Mouse (Mus musculus): ENCODE measurements around the gene Smim12. TPM values are rescaled to one million over a fixed set of nuclear protein-coding genes. Genes with fewer than 3 reads are reported as not detected.

Gene Smim12
- total and polyA plus RNA-seq, 2 experiments from 2014 or later, result 58.6 to 69.0 TPM

- Histone ChIP-seq H3K4me2 (ENCODE audit: low read depth, low read length) (no peak overlapping the region), H3K9ac (replicated peaks; ENCODE audit: low read depth, low read length) (no peak overlapping the region), H3K27me3 (ENCODE audit: control insufficient read depth, insufficient read depth, low read length) (peaks cover 51% of the 10 kb centered on the region), H3K4me1 (ENCODE audit: control insufficient read depth, insufficient read depth) (no peaks in the 10 kb centered on the region), H3K9me3 (replicated peaks; ENCODE audit: control insufficient read depth, low read length) (no peaks in the 10 kb centered on the region), H3K36me3 (replicated peaks; ENCODE audit: control insufficient read depth, insufficient read depth, low read length) (no peaks in the 10 kb centered on the region), H3K27ac (ENCODE audit: low read depth) (no peak overlapping the region), H3K4me3 (ENCODE audit: low read depth, low read length) (no peak overlapping the region)
- WGBS, result 56% methylated on average over 4 of the region's 4 CpGs
- ATAC-seq (ENCODE audit: insufficient read depth, low read depth) (no peak), DNase-seq (ENCODE audit: low spot score) (no peak)
- TF ChIP-seq EP300 (IDR thresholded peaks at IDR 0.05; ENCODE audit: low read depth) (no peak), CTCF (IDR thresholded peaks at IDR 0.05; ENCODE audit: low read depth) (no peak)
These were observed 17.5 kb upstream of the Smim12 start for GRCm38 (mm10) chr4:127226067-127226466.

DNA sequence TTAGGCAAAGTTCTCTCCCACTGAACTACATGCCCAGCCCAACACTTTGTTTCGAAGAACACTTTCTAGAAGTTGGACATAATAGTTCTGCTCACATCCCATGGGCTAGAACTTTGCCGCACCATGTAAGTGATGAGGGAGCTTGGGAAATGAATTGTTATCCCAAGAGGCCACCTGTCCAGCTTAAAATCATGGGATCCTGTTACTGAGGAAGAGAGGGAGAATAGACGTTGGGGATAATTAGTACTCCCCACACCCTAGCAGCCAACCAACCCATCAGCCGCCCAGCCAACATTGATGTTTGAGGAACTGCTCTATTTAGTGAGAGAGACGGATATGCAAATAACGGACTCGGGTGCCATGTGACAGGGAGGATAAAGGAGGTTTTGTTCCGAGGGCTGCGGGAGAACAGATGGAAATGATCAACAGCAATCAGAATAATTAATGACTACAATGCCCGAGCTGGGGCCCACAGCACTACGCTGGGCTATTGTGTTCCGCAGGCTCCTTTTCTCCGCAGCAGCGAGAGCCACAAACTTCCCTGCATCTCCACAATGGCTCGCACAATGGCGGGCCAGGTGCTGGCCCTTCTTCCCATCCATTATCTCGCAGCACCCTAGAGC is 16.4 kb upstream of the Smim12 start:
- H3K27ac ChIP-seq (ENCODE audit: low read depth), result no peak overlapping the region
- no peak overlapping the region for H3K4me3 ChIP-seq (ENCODE audit: low read depth, low read length)
- no peak for DNase-seq (ENCODE audit: low spot score)
- no peak for ATAC-seq (ENCODE audit: insufficient read depth, low read depth)
- H3K4me1 ChIP-seq (ENCODE audit: control insufficient read depth, insufficient read depth), result no peaks in the 10 kb centered on the region
- TF ChIP-seq EP300 (IDR thresholded peaks at IDR 0.05; ENCODE audit: low read depth) (no peak), CTCF (IDR thresholded peaks at IDR 0.05; ENCODE audit: low read depth) (no peak)
- WGBS, result 34% methylated on average over 17 of the region's 17 CpGs
- H3K27me3 ChIP-seq (ENCODE audit: control insufficient read depth, insufficient read depth, low read length), result peaks cover 51% of the 10 kb centered on the region
- no peak overlapping the region for H3K4me2 ChIP-seq (ENCODE audit: low read depth, low read length)
- H3K9me3 ChIP-seq (replicated peaks; ENCODE audit: control insufficient read depth, low read length), result no peaks in the 10 kb centered on the region
- H3K36me3 ChIP-seq (replicated peaks; ENCODE audit: control insufficient read depth, insufficient read depth, low read length), result no peaks in the 10 kb centered on the region
- no peak overlapping the region for H3K9ac ChIP-seq (replicated peaks; ENCODE audit: low read depth, low read length)

DNA sequence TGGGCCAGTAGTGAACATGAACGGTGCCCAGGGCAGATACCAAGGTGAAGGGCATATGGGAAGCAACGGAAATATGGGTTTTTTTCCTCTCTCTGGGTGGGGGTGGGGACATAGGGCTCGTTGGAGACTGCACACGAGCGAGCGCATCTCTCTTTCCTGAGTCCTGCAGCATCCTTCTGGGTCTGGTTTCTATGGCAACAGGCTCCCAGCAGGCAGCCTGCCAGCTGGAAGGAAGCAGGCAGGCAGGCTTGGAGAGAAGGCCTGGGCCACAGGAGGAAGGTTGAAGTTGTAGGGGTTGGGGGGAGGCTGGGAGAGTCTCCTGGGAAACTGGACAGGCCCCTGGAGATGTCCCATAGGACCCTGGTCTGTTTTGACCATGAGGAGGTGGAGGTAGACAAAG is 11.6 kb upstream of the Smim12 start:
- Histone ChIP-seq H3K27ac (ENCODE audit: low read depth) (no peak overlapping the region), H3K9ac (replicated peaks; ENCODE audit: low read depth, low read length) (no peak overlapping the region), H3K36me3 (replicated peaks; ENCODE audit: control insufficient read depth, insufficient read depth, low read length) (no peaks in the 10 kb centered on the region), H3K4me2 (ENCODE audit: low read depth, low read length) (no peak overlapping the region), H3K4me1 (ENCODE audit: control insufficient read depth, insufficient read depth) (no peaks in the 10 kb centered on the region), H3K9me3 (replicated peaks; ENCODE audit: control insufficient read depth, low read length) (no peaks in the 10 kb centered on the region), H3K27me3 (ENCODE audit: control insufficient read depth, insufficient read depth, low read length) (peaks cover 26% of the 10 kb centered on the region), H3K4me3 (ENCODE audit: low read depth, low read length) (no peak overlapping the region)
- WGBS, result 50% methylated on average over 6 of the region's 6 CpGs
- no peak for ATAC-seq (ENCODE audit: insufficient read depth, low read depth)
- DNase-seq (ENCODE audit: low spot score), result no peak
- TF ChIP-seq EP300 (IDR thresholded peaks at IDR 0.05; ENCODE audit: low read depth), result no peak
- no peak for TF ChIP-seq CTCF (IDR thresholded peaks at IDR 0.05; ENCODE audit: low read depth)

DNA sequence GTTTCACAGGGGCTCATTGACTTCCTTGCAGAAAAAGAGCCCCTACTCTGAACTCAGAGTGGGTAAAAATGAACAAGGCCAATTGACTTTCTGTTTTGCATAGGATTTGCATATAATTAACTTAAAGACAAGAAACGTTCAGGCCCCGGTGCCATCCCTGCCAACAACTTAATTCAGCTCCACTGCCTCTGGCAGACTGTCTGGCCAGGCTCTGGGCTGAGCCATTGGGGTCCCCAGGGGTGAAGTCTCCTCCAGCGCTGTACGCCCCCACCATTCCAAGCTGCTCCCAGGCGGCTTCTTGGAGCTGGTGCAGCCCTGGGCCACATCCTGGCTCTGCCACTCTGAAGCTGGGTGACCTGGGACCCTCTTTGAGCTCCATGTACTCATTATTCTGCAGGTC is 11.0 kb upstream of the Smim12 start:
- TF ChIP-seq EP300 (IDR thresholded peaks at IDR 0.05; ENCODE audit: low read depth) (no peak), CTCF (IDR thresholded peaks at IDR 0.05; ENCODE audit: low read depth) (no peak)
- Histone ChIP-seq H3K9me3 (replicated peaks; ENCODE audit: control insufficient read depth, low read length) (no peaks in the 10 kb centered on the region), H3K27ac (ENCODE audit: low read depth) (no peak overlapping the region), H3K4me2 (ENCODE audit: low read depth, low read length) (no peak overlapping the region), H3K36me3 (replicated peaks; ENCODE audit: control insufficient read depth, insufficient read depth, low read length) (no peaks in the 10 kb centered on the region), H3K4me3 (ENCODE audit: low read depth, low read length) (no peak overlapping the region), H3K4me1 (ENCODE audit: control insufficient read depth, insufficient read depth) (no peaks in the 10 kb centered on the region), H3K9ac (replicated peaks; ENCODE audit: low read depth, low read length) (no peak overlapping the region), H3K27me3 (ENCODE audit: control insufficient read depth, insufficient read depth, low read length) (peaks cover 27% of the 10 kb centered on the region)
- WGBS, result 71% methylated on average over 5 of the region's 5 CpGs
- ATAC-seq (ENCODE audit: insufficient read depth, low read depth) (no peak), DNase-seq (ENCODE audit: low spot score) (no peak)

GRCm38 (mm10) chr4:127233416-127234125 is 10.0 kb upstream of the Smim12 start:
- ATAC-seq (ENCODE audit: insufficient read depth, low read depth), result no peak
- WGBS, result 80% methylated on average over 38 of the region's 40 CpGs

More at GRCm38 (mm10) chr4:127233416-127234125, 10.0 kb upstream of the Smim12 start:
- no peak for TF ChIP-seq CTCF (IDR thresholded peaks at IDR 0.05; ENCODE audit: low read depth)
- TF ChIP-seq EP300 (IDR thresholded peaks at IDR 0.05; ENCODE audit: low read depth), result no peak
- Histone ChIP-seq H3K4me2 (ENCODE audit: low read depth, low read length) (no peak overlapping the region), H3K27ac (ENCODE audit: low read depth) (no peak overlapping the region), H3K36me3 (replicated peaks; ENCODE audit: control insufficient read depth, insufficient read depth, low read length) (no peaks in the 10 kb centered on the region), H3K9me3 (replicated peaks; ENCODE audit: control insufficient read depth, low read length) (no peaks in the 10 kb centered on the region), H3K4me1 (ENCODE audit: control insufficient read depth, insufficient read depth) (no peaks in the 10 kb centered on the region), H3K27me3 (ENCODE audit: control insufficient read depth, insufficient read depth, low read length) (peaks cover 26% of the 10 kb centered on the region), H3K4me3 (ENCODE audit: low read depth, low read length) (no peak overlapping the region), H3K9ac (replicated peaks; ENCODE audit: low read depth, low read length) (no peak overlapping the region)
- no peak for DNase-seq (ENCODE audit: low spot score)

Measured in heart, postnatal 0 days (tissue).